Mouse (Mus musculus) telencephalon, adult 2 months (tissue): ENCODE measurements around the gene Hrh2.

ENCODE experiments used
- DNase-seq: peaks from one replicate; pipeline ENCODE4 v3.0.0-alpha.2; 2011; ENCODE audit warnings: low read depth, low spot score

The Hrh2 gene

DNA sequence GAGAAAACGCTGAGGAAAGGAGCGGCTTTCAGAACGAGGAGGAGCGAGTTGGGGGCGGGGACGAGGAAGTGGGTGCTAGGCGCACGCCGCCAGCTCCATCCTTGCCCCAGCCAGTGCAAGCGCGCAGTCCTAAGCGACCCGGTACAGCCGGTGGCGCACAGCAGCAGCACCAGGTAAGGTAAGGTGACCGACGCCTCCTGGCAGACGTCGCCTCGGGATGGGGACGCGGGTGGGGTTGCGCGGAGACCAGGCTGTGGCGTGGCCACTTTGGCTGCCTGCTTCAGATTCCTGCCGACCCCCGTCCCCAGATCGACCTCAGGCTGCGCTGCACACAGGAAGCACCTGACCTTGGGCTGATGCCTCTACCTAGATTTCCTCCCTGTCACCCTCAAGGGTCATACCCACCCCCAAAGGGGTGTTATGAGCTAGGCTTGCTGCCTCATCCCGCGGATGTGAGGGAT lies at the start of gene Hrh2:
Hrh2 (plus strand) TSS at position 109 of the 461 bp plus-strand sequence.
- no peak for DNase-seq

GRCm38 (mm10) chr13:54143788-54144187 lies 48.1 kb upstream of the Hrh2 start:
- DNase-seq = no peak

DNA sequence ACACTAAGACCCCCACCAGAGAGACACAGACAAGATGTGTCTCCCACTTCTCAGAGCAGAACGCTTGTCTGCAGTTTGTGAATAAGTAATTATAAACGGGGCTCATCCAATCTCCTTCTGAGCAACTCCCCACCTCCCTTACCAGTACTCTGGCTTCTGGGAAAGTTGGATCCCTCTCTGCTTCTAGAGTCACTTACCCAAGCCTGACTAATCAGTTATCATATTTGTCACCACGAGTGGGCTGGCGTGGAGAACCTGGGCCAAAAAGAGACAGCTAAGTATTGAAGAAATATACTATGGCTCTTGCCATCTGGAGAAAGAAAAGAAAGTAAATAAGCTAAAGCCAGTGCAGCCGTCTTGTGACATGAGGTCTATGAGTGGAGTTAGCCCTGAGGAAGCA lies 47.3 kb upstream of the Hrh2 start:
- DNase-seq = no peak

GRCm38 (mm10) chr13:54147328-54147727 lies 44.6 kb upstream of the Hrh2 start:
- no peak for DNase-seq

DNA sequence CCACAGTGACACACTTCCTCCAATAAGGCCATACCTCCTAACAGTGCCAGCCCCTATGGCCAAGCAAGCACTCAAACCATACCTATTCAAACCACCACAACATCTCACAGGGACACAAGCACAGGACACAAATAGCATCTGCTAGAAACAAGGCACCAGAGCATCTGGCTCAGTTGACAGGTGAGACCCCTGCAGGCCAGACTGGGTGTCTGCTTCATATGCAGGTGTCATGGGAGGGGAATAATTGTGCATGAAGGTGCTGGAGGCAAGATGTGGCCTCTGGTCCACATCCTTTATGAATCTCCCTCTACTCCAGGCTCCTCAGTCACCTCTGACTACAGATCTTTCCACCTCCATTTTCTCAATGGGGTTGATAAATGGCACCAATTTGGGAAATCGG lies 39.5 kb upstream of the Hrh2 start:
- no peak for DNase-seq

- DNase-seq = no peak
Measured at GRCm38 (mm10) chr13:54152911-54153310, 39.0 kb upstream of the Hrh2 start.

- DNase-seq = no peak
Measured at GRCm38 (mm10) chr13:54153672-54154218, 38.2 kb upstream of the Hrh2 start.

GRCm38 (mm10) chr13:54155822-54156221 lies 36.1 kb upstream of the Hrh2 start:
- no peak for DNase-seq

GRCm38 (mm10) chr13:54159256-54159655 lies 32.7 kb upstream of the Hrh2 start:
- DNase-seq = no peak

DNA sequence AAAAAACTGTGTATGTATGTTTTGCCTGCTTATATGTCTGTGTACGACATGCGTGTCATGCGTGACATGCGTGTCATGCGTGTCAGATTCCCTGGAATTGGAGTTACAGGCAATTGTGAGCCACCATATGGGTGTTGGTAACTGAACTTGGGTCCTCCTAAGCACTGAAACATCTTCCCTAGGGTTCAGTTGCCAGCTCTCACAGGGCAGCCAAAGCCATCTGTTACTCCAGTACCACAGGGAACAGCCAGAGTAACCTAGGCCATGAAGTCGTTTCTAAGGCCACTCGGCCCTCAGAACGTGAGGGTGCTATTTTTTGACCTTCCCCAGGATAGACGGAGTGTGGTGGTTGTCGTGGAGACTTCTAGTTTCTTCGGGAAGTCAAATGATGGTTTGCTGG lies 32.2 kb upstream of the Hrh2 start:
- DNase-seq = no peak

DNA sequence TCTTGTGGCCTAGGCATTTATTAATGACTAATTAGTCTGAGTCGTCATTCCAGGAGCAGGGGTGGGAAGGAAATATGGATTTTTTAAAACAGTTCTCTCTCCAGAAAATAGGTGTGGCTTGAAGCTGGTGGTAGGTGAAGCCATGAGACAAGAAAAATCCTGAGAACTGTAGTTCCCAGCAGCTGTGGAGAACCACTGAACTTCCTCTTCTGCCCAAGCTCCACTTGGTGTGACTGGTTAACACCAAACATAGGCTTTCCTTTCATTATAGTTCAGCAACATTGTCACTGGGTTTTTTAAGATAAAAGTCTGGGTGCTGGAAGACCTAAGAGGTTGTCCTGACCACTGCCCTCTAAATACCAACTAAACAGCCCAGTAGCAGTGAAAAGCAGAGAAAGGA lies 31.4 kb upstream of the Hrh2 start:
- DNase-seq = no peak

GRCm38 (mm10) chr13:54161514-54161913 lies 30.4 kb upstream of the Hrh2 start:
- DNase-seq = no peak

DNA sequence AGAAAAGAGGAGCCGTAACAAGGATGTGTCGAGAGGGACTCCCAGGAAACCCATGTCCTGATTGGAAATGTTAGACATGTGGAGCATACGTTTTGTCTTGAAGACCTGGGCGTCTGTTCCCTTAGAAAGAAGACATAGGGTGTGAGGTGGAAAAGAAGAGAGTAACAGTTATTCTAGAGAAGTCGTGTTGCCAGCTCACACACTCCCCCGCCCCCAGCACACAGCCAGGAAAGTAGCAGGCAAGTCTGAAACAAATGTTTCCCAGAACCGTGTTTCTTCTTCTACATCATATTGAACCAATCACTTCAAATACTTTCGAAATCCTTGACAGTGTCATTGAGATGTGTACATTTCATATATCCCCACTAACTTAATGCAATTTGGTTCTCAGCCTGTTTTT lies 28.6 kb upstream of the Hrh2 start:
- peak; percentile 57 for DNase-seq

DNA sequence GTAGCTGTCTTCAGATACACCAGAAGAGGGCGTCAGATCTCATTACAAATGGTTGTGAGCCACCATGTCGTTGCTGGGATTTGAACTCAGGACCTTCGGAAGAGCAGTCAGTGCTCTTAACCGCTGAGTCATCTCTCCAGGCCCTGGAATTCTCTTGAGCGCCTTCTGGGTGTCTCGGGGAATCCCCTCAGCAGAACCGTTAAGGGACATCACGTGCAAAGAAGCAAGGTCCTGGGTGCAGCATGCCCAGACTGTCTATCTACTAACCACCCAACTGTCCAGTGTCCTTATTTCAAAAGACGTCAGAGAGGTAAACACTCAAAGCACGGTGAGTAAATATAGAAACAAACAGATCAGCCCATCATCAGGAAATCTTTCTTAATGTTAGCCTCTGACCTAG lies 27.5 kb upstream of the Hrh2 start:
- DNase-seq = no peak

DNA sequence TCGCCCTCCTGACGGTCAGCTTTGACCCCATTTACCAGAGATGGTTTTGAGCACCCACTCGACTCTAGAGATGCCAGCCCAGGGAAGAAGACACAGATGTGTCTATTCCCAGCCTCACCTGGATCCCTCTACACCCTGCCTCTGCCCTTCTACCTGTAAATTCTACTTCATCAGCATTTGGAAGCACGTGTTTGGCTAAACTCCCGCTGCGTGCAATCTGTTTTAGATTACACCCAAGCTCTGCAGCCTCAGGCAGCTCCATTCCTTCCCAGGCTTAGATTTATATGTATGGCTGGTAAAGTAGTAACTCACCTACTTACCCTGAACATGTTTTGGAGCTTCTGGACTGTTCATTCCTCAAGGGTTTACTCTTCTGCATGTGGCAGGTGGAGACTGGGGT lies 26.9 kb upstream of the Hrh2 start:
- no peak for DNase-seq

GRCm38 (mm10) chr13:54165765-54166164 lies 26.2 kb upstream of the Hrh2 start:
- DNase-seq = no peak

DNA sequence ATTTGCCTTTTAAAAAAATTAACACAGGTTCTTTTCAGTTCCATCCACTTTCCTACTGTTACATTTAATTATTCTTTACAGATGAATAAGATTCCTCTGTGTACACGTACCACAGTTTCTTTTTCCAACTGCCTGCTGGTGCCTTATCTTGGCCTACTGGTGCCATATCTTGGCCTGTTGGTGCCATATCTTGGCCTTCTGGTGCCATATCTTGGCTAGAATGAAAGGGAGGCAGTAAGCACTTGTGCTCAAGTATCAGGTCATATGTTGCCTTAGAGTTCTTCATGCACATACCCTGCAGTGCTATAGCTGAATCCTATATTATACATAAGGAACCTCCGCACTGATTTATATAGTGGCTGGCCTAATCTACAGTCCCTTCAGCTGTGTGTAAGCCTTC lies 24.9 kb upstream of the Hrh2 start:
- no peak for DNase-seq

- DNase-seq = no peak
Measured at GRCm38 (mm10) chr13:54168675-54169074, 23.3 kb upstream of the Hrh2 start.

- DNase-seq = no peak
Measured at GRCm38 (mm10) chr13:54170288-54170687, 21.6 kb upstream of the Hrh2 start.

- DNase-seq = no peak
Measured at GRCm38 (mm10) chr13:54171346-54171745, 20.6 kb upstream of the Hrh2 start.

DNA sequence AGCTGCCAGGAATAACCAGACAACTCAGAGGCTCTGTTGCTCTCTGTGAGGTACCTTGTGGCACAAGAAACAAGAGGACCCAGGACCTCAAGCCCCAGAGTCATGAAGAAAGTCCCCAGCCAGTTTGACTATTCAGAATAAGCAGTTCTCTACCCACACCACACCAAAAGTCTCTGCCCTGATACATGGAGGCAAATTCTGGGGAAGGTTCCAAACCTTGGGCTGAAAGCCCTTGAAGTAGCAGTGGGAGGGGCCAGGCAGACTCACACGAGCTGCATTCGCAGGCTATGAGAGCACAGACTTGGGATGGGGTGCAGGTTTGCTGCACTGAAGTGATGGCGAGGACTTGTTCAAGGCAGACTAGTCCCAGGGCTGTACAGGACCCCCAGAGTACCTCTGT lies 20.2 kb upstream of the Hrh2 start:
- no peak for DNase-seq

GRCm38 (mm10) chr13:54173941-54174340 lies 18.0 kb upstream of the Hrh2 start:
- DNase-seq = no peak

DNA sequence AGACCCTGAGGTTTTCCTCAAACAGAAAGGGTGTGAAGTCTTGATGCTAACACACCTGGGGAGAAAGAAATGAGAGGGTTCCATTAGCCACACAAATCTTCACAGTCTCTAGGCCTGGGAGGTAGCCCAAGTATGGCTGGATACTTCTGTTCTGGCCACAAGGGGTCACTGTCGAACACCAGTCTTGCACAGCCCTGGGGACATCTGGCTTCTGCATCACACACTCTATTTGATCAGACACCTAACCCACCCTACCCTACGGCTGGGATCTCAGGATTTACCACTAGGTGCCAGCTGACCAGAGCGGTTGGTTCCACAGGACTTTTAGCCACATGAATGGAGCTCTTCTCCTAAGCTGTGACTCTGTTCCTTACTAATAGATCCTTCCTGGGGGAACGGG lies 17.2 kb upstream of the Hrh2 start:
- DNase-seq = no peak

GRCm38 (mm10) chr13:54175426-54175825 lies 16.5 kb upstream of the Hrh2 start:
- no peak for DNase-seq
